Mouse (Mus musculus) cerebellum, adult 9-11 months (tissue): ENCODE data around the gene Dlg2.

Experiments used
- DNase-seq: peaks from one replicate; pipeline ENCODE4 v3.0.0; 2022

The Dlg2 gene

GRCm38 (mm10) chr7:92213751-92214150 is 1737.3 kb downstream of the Dlg2 start:
- no peak for DNase-seq

- DNase-seq = no peak
These were observed 1741.7 kb downstream of the Dlg2 start for GRCm38 (mm10) chr7:92218171-92218570.

GRCm38 (mm10) chr7:92220619-92221018 is 1744.1 kb downstream of the Dlg2 start:
- no peak for DNase-seq

- peak; percentile 72 for DNase-seq
These were observed 1758.2 kb downstream of the Dlg2 start for GRCm38 (mm10) chr7:92234476-92235202.

GRCm38 (mm10) chr7:92235541-92236031 is 1759.1 kb downstream of the Dlg2 start:
- DNase-seq = peak; percentile 57

- peak; percentile 82 for DNase-seq
These were observed 1764.4 kb downstream of the Dlg2 start for GRCm38 (mm10) chr7:92240908-92241307.

- no peak for DNase-seq
These were observed 1771.1 kb downstream of the Dlg2 start for GRCm38 (mm10) chr7:92247594-92247993.

GRCm38 (mm10) chr7:92248619-92249018 is 1772.1 kb downstream of the Dlg2 start:
- DNase-seq = no peak

- DNase-seq = no peak
These were observed 1781.7 kb downstream of the Dlg2 start for GRCm38 (mm10) chr7:92258148-92258547.

- no peak for DNase-seq
These were observed 1782.2 kb downstream of the Dlg2 start for GRCm38 (mm10) chr7:92258701-92259100.

GRCm38 (mm10) chr7:92264325-92264724 is 1787.9 kb downstream of the Dlg2 start:
- peak; percentile 90 for DNase-seq

- peak; percentile 78 for DNase-seq
These were observed 1788.5 kb downstream of the Dlg2 start for GRCm38 (mm10) chr7:92264964-92265363.

- no peak for DNase-seq
These were observed 1798.9 kb downstream of the Dlg2 start for GRCm38 (mm10) chr7:92275353-92275752.

- peak; percentile 36 for DNase-seq
These were observed 1801.2 kb downstream of the Dlg2 start for GRCm38 (mm10) chr7:92277629-92278028.

GRCm38 (mm10) chr7:92280925-92281324 is 1804.5 kb downstream of the Dlg2 start:
- DNase-seq = no peak

GRCm38 (mm10) chr7:92287058-92287457 is 1810.6 kb downstream of the Dlg2 start:
- DNase-seq = no peak

- DNase-seq = no peak
These were observed 1812.3 kb downstream of the Dlg2 start for GRCm38 (mm10) chr7:92288814-92289213.

- no peak for DNase-seq
These were observed 1816.5 kb downstream of the Dlg2 start for GRCm38 (mm10) chr7:92292918-92293518.

GRCm38 (mm10) chr7:92301046-92301445 is 1824.6 kb downstream of the Dlg2 start:
- peak; percentile 77 for DNase-seq

GRCm38 (mm10) chr7:92307634-92308033 is 1831.2 kb downstream of the Dlg2 start:
- DNase-seq = no peak

GRCm38 (mm10) chr7:92308168-92308567 is 1831.7 kb downstream of the Dlg2 start:
- no peak for DNase-seq

GRCm38 (mm10) chr7:92316389-92316788 is 1839.9 kb downstream of the Dlg2 start:
- DNase-seq = peak; percentile 95

GRCm38 (mm10) chr7:92319469-92319868 is 1843.0 kb downstream of the Dlg2 start:
- DNase-seq = peak; percentile 56

- peak; percentile 76 for DNase-seq
These were observed 1843.7 kb downstream of the Dlg2 start for GRCm38 (mm10) chr7:92320181-92320580.
